Mouse (Mus musculus) gastrocnemius, postnatal 14 days (tissue): ENCODE results near the gene Fkbp11. TPM values are rescaled to one million over a fixed set of nuclear protein-coding genes. Genes with fewer than 3 reads are reported as not detected.
A peak's percentile ranks its signal among the peaks of the same experiment; 100 is the strongest.

Experiments
- DNase-seq: peaks from one replicate; pipeline ENCODE4 v3.0.0; 2021; ENCODE audit warnings: mixed read lengths
- intact Hi-C: fragments of 180-260 bp; cut with DNase I; formaldehyde crosslinking; loops from one replicate; pipeline ENCODE4 v1.15.1; 2025; ENCODE audit warnings: low total_unique reads
- total RNA-seq, 2 experiments: library from RNA; stranded (reverse); gene quantifications; 2 replicates each; pipeline ENCODE4 v1.2.3; 2021

Gene Fkbp11
- total RNA-seq, 2 experiments from 2014 or later: 3.9 to 4.4 TPM

DNA sequence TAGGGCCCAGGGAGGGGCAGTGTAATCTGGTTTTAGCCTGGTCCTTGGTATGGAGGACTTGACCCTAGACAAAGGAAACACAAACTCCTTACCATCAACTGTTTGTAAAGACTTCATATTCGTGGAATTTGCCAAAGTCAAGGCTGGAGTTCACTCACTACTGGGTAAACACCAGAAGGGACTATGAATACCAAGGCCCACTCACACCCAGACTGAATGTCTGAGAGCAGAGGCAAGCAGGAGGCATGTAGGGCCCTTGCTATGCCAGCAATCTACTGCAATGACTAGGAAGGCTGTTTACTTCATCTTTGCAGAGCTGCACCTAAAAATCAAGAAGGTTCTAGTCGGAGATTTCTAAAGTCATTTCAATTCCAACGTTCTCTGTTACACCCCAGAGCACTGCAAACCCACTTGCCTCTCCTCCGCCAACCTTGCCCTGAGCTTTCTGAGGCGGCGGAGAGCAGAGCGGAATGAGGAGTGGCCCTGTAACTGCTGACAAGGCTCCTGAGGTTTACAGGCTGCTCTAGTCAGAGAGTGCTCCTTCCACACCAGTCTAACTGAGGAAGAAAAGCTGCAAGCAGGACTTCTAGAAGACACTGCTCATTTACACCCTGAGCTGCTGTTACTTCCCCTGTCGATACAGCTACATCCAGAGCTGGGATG, 14.9 kb upstream of the Fkbp11 start:
- no peak for DNase-seq
- intact Hi-C loops: no loop called here

DNA sequence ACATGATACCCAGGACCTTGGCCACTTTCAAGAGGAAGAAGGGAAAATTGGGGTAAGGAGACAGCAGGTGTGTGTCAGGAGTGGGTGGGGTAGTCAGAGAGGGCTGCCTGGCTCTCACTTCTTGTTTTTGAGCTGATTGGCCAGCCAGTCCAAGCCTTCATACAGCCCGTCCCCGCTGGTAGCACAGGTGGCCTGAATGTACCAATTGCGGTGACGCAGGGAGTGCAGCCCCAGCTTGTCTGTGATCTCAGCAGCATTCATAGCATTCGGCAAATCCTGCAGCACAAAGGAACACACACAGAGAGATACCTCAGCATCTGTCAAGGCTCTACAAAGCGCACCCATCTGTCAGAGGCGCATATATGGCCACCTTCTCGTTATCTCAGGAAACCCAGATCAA, 12.2 kb upstream of the Fkbp11 start:
- no peak for DNase-seq
- intact Hi-C loops: no loop called here

DNA sequence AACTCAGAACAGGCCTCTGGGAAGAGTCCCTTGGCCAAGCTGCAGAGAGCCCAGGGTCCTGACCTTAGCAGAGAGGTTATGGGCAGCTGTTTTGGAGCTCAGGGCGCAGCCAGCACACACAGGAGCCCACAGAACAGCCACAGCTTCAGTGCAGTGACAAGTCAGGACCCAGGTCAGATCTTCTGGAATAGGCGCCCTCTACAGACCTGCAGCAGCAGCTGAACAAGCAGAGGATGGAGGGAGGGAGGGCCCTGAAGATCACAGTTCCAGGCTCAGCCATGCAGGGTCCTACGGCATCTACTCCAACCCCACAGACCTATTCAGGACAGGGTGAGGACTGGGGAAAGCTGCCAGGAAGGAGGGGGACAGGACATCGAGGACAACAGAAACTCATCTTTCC, 10.8 kb upstream of the Fkbp11 start:
- intact Hi-C loops: no loop called here

DNA sequence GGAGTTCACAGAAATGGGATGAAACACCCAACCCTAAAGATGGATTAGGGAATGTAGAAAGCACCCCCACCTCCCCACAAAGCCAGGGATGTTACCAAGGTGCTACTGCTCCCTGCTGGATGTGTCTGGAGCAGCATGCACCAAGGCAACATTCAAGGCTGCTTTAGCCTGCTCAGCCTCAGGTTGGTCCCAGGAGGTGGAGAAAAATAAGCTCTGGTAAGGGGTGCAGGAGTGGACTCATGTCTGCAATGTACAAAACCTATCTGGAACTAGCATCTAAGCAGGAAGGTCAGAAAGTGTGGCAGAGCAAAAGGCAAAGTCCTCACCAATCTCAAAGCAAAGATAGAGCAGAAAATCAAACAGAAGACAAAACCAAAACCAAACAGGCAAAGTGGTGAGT, 9.9 kb upstream of the Fkbp11 start:
- DNase-seq: no peak
- intact Hi-C loops: no loop called here

More for the DNA sequence above, 10.8 kb upstream of the Fkbp11 start:
- DNase-seq: no peak

DNA sequence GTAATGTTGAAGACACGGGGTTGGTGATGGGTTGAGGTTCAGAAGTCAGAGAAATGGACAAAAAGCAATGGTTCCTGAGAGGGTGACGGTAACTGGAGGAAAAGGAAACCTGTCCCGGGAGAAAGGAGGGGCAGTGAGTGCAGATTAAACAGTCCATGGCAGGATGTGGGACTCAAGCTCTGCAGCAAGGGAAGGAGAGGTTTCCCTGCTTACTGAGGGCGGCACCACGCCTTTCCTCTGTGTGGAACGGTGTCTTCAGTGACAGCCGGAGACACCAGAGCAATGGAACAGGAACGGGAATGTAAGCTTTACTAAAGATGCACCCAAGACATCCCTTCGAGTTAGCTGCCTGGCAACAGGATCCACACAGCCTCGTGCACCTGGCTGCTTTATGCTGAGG, 8.5 kb upstream of the Fkbp11 start:
- intact Hi-C loops: no loop called here
- no peak for DNase-seq

DNA sequence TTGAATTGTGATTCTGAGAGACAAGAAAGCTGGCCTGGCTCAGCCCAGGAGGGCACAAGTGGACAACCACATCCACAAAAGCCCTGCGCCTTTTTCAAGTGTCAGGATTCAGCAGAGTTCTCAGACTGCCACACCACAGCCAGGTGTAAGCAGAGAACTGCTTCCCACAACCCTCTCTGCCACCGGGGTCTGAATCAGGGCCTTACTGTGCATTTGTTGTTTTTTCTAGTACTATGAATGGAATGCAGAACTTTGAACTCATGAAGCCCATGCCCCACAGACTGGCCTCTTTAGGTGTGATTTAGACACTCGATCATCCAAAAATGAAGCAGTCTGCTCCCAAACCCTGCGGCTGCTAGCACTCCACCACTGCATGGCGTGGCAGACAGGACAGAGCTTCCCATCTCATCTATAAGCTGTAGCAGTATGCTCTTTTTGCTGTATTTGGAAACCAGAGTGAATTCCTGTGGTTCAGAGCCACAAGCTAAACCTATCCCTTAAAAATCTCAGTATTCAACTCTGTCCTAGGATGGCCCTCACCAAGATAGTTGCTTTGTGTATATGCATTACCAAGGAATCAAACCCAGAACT, 6.1 kb upstream of the Fkbp11 start:
- intact Hi-C loops: no loop called here
- no peak for DNase-seq

DNA sequence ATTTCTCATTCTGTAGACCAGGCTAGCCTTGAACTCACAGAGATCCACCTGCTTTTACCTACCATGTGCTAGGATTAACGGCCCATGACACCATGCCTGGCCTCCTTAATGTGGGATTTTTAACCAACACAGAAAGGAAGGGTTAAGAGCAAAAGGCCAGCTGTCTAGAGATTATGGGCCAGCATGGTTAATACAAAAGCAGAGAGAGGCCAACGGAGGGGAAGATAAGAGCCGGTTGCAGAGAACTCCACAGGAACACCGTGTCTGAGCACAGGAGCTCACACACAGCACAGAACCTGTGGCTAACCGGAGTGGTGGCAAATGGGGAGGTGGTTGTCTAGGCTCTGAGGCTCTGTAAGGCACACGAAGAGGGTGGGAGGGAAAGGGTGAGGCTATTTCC, 5.4 kb upstream of the Fkbp11 start:
- no peak for DNase-seq
- intact Hi-C loops: no loop called here

DNA sequence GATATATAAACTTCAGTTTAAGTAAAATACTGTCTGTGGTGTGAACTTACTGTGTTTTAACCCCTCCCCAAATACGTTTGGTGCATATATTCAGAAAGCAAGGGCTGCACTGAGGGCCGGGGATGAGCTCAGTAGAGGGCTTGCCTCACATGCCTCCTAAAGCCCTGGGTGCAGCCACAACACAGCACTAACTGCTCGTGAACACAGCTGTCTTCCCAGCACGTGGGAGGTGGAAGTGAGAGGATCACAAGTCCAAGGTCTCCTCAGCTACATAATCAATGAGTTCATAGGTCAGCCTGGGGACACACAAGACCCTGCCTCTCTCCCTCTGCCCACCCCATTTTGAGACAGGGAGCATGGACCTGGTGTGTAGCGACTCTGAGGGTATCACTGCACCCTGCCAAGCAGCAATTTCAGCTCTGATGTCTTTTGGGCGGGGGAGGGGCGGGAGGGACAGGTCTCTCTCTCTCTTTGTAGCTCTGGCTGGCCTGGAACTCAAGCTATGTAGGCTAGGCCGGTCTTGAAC, 4.1 kb upstream of the Fkbp11 start:
- no peak for DNase-seq
- intact Hi-C loops: no loop called here

DNA sequence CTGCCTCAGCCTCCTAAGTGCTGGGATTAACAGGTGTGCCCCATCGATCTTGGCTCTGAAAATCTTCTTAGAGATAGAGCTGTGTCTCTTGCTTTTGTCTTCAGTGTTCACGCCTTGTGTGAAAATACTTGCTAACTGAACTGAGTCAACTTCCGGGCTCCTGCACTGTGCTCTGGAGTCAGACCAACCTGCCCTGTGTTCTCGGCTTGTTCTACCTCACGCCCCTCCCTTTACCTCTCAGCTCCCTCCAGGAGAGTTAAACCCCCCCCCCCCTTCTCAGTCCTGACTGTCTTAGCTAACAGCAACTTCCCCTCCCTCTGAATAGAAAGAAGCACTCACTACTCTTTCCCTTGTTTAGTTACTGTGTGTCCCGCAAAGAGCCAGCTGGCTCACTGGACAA, 2.8 kb upstream of the Fkbp11 start:
- intact Hi-C loops: no loop called here
- no peak for DNase-seq

DNA sequence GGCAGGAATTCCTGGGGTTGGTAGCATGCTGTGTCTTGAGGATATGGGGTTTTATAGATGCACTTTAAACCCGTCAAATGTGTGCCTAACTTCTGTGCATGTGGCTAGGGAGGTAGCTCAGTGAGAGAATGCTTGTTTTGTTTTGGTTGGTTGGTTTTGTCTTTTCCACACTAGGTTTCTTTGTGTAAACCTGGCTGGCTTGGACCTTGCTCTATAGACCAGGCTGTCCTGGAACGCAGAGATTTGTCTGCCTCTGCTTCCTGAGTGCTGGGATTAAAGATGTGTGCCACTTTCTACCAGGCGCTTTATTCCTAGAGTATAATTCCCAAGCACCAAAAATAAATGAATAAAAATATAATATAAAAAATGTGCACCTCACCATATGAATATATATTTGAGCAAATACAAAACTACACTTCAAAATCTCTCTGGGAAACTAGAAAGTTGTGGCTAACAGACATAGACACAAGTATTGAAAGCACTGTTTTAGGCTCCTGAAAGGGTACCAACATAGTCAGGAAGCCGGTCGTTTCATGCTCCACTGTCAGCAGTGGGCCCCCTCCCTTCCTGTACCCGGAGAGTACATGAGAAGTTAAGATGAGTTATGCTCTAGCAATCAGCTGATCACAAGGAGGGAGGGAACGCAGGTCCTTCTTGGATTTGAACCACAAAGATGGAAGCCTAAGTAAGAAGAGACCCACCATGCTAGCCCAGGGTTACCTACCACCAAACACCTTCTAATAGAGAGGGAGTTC, 2.0 kb upstream of the Fkbp11 start:
- intact Hi-C loops: no loop called here
- no peak for DNase-seq

DNA sequence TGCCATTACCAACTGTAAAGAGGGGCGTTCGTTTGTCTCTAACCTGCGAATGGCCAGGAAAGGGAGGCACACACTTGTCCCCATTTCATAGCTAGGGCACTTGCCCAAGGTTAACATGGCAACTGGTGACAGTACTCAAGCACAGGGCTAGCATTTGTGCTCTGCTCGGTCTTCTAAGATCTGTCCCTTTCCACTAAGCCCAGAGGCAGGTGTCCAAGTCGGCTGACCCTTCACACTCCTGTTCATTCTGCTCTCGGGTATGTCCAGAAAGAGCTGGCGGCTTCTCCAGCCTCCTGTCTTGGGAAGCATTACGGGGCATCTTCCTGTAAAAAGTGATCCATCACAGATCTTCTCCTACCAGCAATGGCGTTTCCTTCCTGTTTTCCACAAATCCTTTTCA, 368 bp upstream of the Fkbp11 start:
- intact Hi-C loops: no loop called here
- no peak for DNase-seq

DNA sequence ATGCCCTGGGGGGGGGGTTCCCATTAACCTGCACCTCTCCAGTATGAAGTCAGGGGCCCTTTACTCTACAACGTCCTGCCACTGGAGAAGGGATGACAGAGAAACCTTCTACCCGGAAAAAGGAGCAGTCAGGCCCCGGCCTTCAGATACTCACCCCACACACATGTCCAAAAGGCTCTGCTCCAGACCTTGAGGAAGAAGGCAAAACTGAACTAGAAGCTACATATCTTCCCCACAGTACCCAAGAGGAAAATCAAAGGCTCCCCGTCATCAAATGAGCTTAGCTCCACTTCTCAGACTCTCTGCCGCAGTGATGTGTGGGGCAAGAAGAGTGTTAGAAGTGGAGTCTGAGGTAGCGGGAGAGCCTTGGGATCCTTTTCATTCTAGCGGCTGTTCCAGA, 1.3 kb downstream of the Fkbp11 start:
- no peak for DNase-seq
- intact Hi-C loops: no loop called here

DNA sequence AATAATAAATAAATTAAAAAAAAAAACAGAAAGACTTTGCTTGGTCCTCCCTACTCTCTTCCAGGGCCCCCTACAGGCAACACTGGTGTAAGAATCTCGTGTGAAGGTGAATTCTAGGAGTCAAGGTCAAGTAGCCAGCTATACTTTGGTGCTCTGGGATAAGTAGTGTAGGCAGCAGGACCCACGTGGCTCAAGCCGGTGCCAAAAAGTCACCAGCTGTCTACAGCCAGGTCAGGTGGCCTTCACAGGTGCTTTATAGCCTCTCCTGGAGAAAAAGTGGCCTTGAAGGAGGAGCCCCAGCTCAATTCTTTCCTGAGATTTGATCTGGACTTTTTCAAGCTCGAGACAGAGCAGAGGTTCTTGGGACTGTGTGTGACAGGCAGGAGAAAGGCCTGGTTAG, 1.9 kb downstream of the Fkbp11 start:
- intact Hi-C loops: no loop called here

DNA sequence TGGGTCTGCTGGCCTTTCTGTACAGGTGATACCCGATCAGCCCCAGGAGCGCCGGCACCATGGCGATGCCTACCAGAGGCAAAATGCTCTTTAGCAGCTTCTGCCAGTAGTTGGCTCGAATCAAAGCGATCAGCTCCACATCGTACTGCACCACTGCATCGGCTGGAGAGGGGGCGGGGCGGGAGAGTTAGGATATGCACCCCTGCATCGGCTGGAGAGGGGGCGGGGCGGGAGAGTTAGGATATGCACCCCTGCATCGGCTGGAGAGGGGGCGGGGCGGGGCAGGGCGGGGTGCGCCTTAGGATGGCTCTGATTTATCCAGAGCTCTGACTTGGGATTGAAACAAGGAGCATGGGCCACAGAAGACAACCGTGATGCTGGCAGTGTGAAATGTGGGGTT, 3.6 kb downstream of the Fkbp11 start:
- intact Hi-C loops: loop anchor here (5.0 kb wide), 1 partner anchor 303 kb away; the partner anchor contains the start of gene Tuba1c
- no peak for DNase-seq

More for the DNA sequence above, 1.9 kb downstream of the Fkbp11 start:
- no peak for DNase-seq

DNA sequence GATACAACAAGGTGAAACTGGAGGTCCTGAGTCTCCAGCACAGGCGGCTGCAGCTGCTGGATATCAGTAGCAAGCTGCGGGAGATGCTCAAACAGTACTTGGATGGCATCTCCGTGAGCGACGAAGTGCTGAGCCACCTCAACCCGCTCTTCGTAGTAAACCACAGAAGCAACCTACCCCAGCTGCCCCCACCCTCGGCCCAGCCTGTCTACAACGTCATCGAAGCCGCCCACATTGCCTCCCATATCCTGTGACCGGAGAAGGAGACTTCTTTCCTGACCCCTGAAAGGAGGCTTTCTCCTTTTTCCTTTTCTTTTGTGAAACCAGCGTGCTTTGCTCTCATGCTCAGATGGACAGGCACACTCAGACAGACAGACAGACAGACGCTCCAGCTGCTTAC, 5.1 kb downstream of the Fkbp11 start:
- intact Hi-C loops: loop anchor here (5.0 kb wide), 1 partner anchor 304 kb away; the partner anchor contains the start of gene Tuba1c
- DNase-seq: no peak

DNA sequence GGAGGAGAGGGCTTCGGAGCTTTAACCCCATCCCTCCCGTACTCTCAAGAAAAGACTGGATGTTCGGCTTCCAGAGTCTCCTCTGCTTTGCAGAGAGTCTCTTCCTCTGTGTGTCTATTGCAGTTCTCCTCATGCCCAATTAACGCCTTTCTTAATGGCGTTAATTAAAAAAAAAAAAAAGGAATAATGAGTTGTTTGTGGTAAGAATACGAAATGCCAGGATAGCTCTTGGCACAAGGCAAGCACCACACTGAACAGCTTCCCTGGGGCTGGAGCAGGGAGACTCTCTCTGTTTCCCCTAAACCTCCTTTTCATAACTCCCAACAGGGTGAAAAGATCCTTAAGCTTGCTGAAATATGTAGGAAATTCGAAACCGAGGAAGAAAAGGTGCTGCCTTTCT, 5.8 kb downstream of the Fkbp11 start:
- no peak for DNase-seq
- intact Hi-C loops: loop anchor here (5.0 kb wide), 1 partner anchor 305 kb away; the partner anchor contains the start of gene Tuba1c

DNA sequence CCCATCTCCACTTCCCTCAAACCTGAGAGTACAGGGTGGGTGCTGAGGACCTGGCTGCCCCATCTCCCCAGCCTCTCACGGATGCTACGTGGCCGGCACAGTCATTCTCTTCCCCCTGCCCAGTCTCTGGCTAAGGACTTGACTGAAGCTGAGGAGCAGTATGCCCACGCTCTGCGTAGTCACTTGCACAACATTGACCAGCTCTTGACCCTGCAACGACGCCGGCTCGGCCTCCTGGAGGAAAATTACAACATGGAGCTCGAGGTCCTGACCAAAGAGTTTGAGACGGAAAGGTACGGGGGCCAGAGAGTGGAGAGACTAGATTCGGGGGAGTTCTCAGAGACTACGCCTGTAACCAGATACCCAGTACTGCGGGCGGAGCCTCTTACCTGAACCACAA, 10.7 kb downstream of the Fkbp11 start:
- no peak for DNase-seq
- intact Hi-C loops: no loop called here

DNA sequence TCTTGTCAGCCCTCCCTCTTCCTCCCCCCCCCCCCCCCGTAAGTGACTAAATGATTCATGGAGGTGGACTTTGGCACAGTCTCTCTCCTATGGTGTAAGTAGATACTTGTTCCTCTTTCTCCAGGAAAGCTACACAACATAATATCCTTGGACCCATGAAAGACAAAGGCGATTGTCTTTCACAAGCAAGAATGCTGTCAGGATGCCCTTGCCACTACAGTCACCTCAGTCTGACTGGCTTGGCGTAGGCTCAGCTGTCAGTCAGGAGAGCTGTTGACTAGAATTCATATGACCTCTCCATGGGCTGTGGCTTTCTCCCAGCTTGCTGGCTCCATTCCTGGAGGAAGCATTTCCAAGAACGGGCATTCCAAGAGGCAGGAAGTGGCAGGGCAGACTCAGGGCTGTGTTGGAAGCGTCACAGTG, 13.8 kb downstream of the Fkbp11 start:
- intact Hi-C loops: no loop called here
- DNase-seq: no peak

DNA sequence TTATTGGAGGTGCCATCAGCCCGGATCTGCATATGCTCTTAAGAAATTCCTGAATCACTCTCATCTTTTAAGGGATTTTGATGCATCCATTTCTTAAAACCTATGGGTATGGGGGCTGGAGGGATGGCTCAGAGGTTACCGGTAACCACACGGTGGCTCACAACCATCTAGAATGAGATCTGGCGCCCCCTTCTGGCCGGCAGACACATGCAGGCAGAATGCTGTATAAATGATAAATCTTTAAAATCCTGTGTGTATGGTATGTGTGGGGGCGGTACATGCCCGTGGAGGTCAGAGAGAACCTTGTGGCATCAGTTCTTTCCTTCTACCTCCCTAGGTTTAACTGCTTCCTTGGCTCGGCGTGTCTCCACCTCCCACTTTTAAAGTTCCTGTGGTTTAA, 17.6 kb downstream of the Fkbp11 start:
- intact Hi-C loops: no loop called here
- peak; percentile 61 for DNase-seq

DNA sequence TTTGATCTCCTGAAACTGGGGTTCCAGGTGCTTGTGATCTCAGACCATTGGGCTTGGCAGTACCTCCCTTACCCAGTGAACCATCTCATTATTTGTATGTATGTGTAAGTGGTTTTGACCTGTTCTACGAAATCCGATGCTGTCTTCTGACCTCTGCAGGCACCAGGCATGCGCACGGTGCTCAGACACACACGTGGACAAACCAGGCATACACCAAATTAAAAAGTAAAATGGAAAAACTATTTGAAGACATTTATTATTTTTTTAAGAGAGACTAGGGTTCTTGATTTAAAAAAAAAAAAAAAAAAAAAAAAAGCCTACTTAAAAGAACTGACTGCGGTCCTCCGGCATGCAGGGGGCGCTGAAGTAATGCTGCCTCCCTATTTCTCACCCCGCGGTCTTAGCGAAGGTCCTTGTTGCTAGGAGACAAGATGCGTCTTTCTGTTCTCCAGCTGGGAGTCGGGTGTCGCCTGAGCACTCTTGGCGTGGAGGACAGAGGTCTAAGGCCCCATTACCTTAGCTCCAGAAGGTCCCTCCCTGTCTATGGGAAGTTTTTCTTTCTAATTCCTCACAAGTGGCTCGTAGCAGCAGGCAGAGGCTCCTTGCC, 20.1 kb downstream of the Fkbp11 start, which contains the start of gene Ccdc65:
Ccdc65 (plus strand) TSS at position 442 of the 607 bp plus-strand sequence.
- intact Hi-C loops: no loop called here
- DNase-seq: peak; percentile 84
